Mouse (Mus musculus): Measurements from ENCODE around the gene BC051142. TPM values are rescaled to one million over a fixed set of nuclear protein-coding genes. Genes with fewer than 3 reads are reported as not detected.

The BC051142 gene
- 0.88 and 1.4 TPM in 2 replicates for polyA plus RNA-seq (2016; fragmentation: Nextera tagmentation; extraction: Ambion mirVana)

GRCm38 (mm10) chr17:34398711-34399393 lies at the start of gene BC051142:
BC051142 (plus strand) TSS chr17:34398820.
- H3K36me3 ChIP-seq (replicated peaks) = no peaks in the 10 kb centered on the region
- H3K4me1 ChIP-seq = peaks cover 5% of the 10 kb centered on the region; the same call in 1 of the 2 replicates
- peak within 1 kb of the TSS; percentile 93 for H3K27ac ChIP-seq (replicated peaks)
- H3K4me3 ChIP-seq = peak within 1 kb of the TSS; percentile 71
- no peaks in the 10 kb centered on the region for H3K9me3 ChIP-seq
- peaks cover 11% of the 10 kb centered on the region for H3K27me3 ChIP-seq (replicated peaks; ENCODE audit: low read depth, poor library complexity, severe bottlenecking)
- DNase-seq (ENCODE audit: low spot score) = peak; percentile 82
- 6% methylated on average over 34 of the region's 34 CpGs for WGBS

GRCm38 (mm10) chr17:34349429-34349828 lies 49.2 kb upstream of the BC051142 start:
- Histone ChIP-seq H3K4me1 (no peaks in the 10 kb centered on the region), H3K27ac (replicated peaks) (no peak overlapping the region), H3K9me3 (no peaks in the 10 kb centered on the region), H3K27me3 (replicated peaks; ENCODE audit: low read depth, poor library complexity, severe bottlenecking) (no peaks in the 10 kb centered on the region), H3K36me3 (replicated peaks) (no peaks in the 10 kb centered on the region), H3K4me3 (no peak overlapping the region)
- 4% methylated on average over 4 of the region's 4 CpGs for WGBS
- DNase-seq (ENCODE audit: low spot score) = peak; percentile 76

GRCm38 (mm10) chr17:34354539-34354938 lies 44.1 kb upstream of the BC051142 start, which contains the start of gene Btnl2:
Btnl2 (plus strand) TSS chr17:34354822.
- H3K4me3 ChIP-seq = no peak within 1 kb of the TSS
- DNase-seq (ENCODE audit: low spot score) = no peak
- H3K4me1 ChIP-seq = no peaks in the 10 kb centered on the region
- no peaks in the 10 kb centered on the region for H3K27me3 ChIP-seq (replicated peaks; ENCODE audit: low read depth, poor library complexity, severe bottlenecking)
- H3K9me3 ChIP-seq = no peaks in the 10 kb centered on the region
- no peaks in the 10 kb centered on the region for H3K36me3 ChIP-seq (replicated peaks)
- H3K27ac ChIP-seq (replicated peaks) = no peak within 1 kb of the TSS
- WGBS = 86% methylated on average over 5 of the region's 5 CpGs

- 98% methylated on average over 1 of the region's 1 CpGs for WGBS
- no peaks in the 10 kb centered on the region for H3K4me1 ChIP-seq
- H3K27me3 ChIP-seq (replicated peaks; ENCODE audit: low read depth, poor library complexity, severe bottlenecking) = no peaks in the 10 kb centered on the region
- DNase-seq (ENCODE audit: low spot score) = no peak
- H3K9me3 ChIP-seq = no peaks in the 10 kb centered on the region
- H3K36me3 ChIP-seq (replicated peaks) = no peaks in the 10 kb centered on the region
- no peak overlapping the region for H3K4me3 ChIP-seq
- H3K27ac ChIP-seq (replicated peaks) = no peak overlapping the region
Measured at GRCm38 (mm10) chr17:34354940-34355339, 43.7 kb upstream of the BC051142 start.

- 87% methylated on average over 15 of the region's 15 CpGs for WGBS
- Histone ChIP-seq H3K27ac (replicated peaks) (no peak overlapping the region), H3K4me1 (no peaks in the 10 kb centered on the region), H3K9me3 (no peaks in the 10 kb centered on the region), H3K36me3 (replicated peaks) (no peaks in the 10 kb centered on the region), H3K27me3 (replicated peaks; ENCODE audit: low read depth, poor library complexity, severe bottlenecking) (no peaks in the 10 kb centered on the region), H3K4me3 (no peak overlapping the region)
- DNase-seq (ENCODE audit: low spot score) = no peak
Measured at GRCm38 (mm10) chr17:34362954-34363546, 35.6 kb upstream of the BC051142 start.

GRCm38 (mm10) chr17:34363676-34364310 lies 34.8 kb upstream of the BC051142 start:
- H3K4me3 ChIP-seq = no peak overlapping the region
- H3K27ac ChIP-seq (replicated peaks) = no peak overlapping the region
- no peaks in the 10 kb centered on the region for H3K27me3 ChIP-seq (replicated peaks; ENCODE audit: low read depth, poor library complexity, severe bottlenecking)
- H3K9me3 ChIP-seq = no peaks in the 10 kb centered on the region
- no peaks in the 10 kb centered on the region for H3K36me3 ChIP-seq (replicated peaks)
- H3K4me1 ChIP-seq = no peaks in the 10 kb centered on the region
- 87% methylated on average over 3 of the region's 3 CpGs for WGBS
- no peak for DNase-seq (ENCODE audit: low spot score)

- H3K9me3 ChIP-seq = no peaks in the 10 kb centered on the region
- no peak overlapping the region for H3K27ac ChIP-seq (replicated peaks)
- no peaks in the 10 kb centered on the region for H3K4me1 ChIP-seq
- H3K36me3 ChIP-seq (replicated peaks) = no peaks in the 10 kb centered on the region
- WGBS = 72% methylated on average over 10 of the region's 10 CpGs
- no peak overlapping the region for H3K4me3 ChIP-seq
- no peaks in the 10 kb centered on the region for H3K27me3 ChIP-seq (replicated peaks; ENCODE audit: low read depth, poor library complexity, severe bottlenecking)
- DNase-seq (ENCODE audit: low spot score) = no peak
Measured at GRCm38 (mm10) chr17:34365031-34365430, 33.6 kb upstream of the BC051142 start.

- H3K9me3 ChIP-seq = no peaks in the 10 kb centered on the region
- WGBS = 87% methylated on average over 4 of the region's 4 CpGs
- H3K27me3 ChIP-seq (replicated peaks; ENCODE audit: low read depth, poor library complexity, severe bottlenecking) = no peaks in the 10 kb centered on the region
- H3K4me1 ChIP-seq = no peaks in the 10 kb centered on the region
- DNase-seq (ENCODE audit: low spot score) = no peak
- H3K36me3 ChIP-seq (replicated peaks) = no peaks in the 10 kb centered on the region
- H3K27ac ChIP-seq (replicated peaks) = no peak overlapping the region
- H3K4me3 ChIP-seq = no peak overlapping the region
Measured at GRCm38 (mm10) chr17:34370563-34370962, 28.1 kb upstream of the BC051142 start.

- no peaks in the 10 kb centered on the region for H3K9me3 ChIP-seq
- 82% methylated on average over 6 of the region's 6 CpGs for WGBS
- no peak overlapping the region for H3K4me3 ChIP-seq
- DNase-seq (ENCODE audit: low spot score) = no peak
- no peaks in the 10 kb centered on the region for H3K36me3 ChIP-seq (replicated peaks)
- no peak overlapping the region for H3K27ac ChIP-seq (replicated peaks)
- H3K4me1 ChIP-seq = no peaks in the 10 kb centered on the region
- H3K27me3 ChIP-seq (replicated peaks; ENCODE audit: low read depth, poor library complexity, severe bottlenecking) = no peaks in the 10 kb centered on the region
Measured at GRCm38 (mm10) chr17:34373055-34373709, 25.4 kb upstream of the BC051142 start.

GRCm38 (mm10) chr17:34376847-34377246 lies 21.8 kb upstream of the BC051142 start, which contains the start of gene Btnl1:
Btnl1 (plus strand) TSS chr17:34377132.
- no peaks in the 10 kb centered on the region; the same call in 1 of the 2 replicates for H3K27me3 ChIP-seq (replicated peaks; ENCODE audit: low read depth, poor library complexity, severe bottlenecking)
- H3K36me3 ChIP-seq (replicated peaks) = no peaks in the 10 kb centered on the region
- H3K27ac ChIP-seq (replicated peaks) = no peak within 1 kb of the TSS
- DNase-seq (ENCODE audit: low spot score) = no peak
- H3K4me1 ChIP-seq = no peaks in the 10 kb centered on the region
- no peaks in the 10 kb centered on the region for H3K9me3 ChIP-seq
- no peak within 1 kb of the TSS for H3K4me3 ChIP-seq
- 78% methylated on average over 2 of the region's 2 CpGs for WGBS

GRCm38 (mm10) chr17:34377450-34378209 lies 21.0 kb upstream of the BC051142 start:
- H3K27ac ChIP-seq (replicated peaks) = no peak overlapping the region
- H3K4me1 ChIP-seq = no peaks in the 10 kb centered on the region
- WGBS = 66% methylated on average over 6 of the region's 6 CpGs
- H3K27me3 ChIP-seq (replicated peaks; ENCODE audit: low read depth, poor library complexity, severe bottlenecking) = no peaks in the 10 kb centered on the region; the same call in 1 of the 2 replicates
- H3K9me3 ChIP-seq = no peaks in the 10 kb centered on the region
- H3K36me3 ChIP-seq (replicated peaks) = no peaks in the 10 kb centered on the region
- H3K4me3 ChIP-seq = no peak overlapping the region
- no peak for DNase-seq (ENCODE audit: low spot score)

GRCm38 (mm10) chr17:34378716-34379115 lies 19.9 kb upstream of the BC051142 start:
- DNase-seq (ENCODE audit: low spot score) = no peak
- no peaks in the 10 kb centered on the region; the same call in 1 of the 2 replicates for H3K27me3 ChIP-seq (replicated peaks; ENCODE audit: low read depth, poor library complexity, severe bottlenecking)
- H3K36me3 ChIP-seq (replicated peaks) = no peaks in the 10 kb centered on the region
- H3K9me3 ChIP-seq = no peaks in the 10 kb centered on the region
- no peaks in the 10 kb centered on the region for H3K4me1 ChIP-seq
- H3K4me3 ChIP-seq = no peak overlapping the region
- H3K27ac ChIP-seq (replicated peaks) = no peak overlapping the region
- 82% methylated on average over 2 of the region's 2 CpGs for WGBS
